Mouse (Mus musculus): ENCODE data around the gene Snrpe. TPM values are rescaled to one million over a fixed set of nuclear protein-coding genes. Genes with fewer than 3 reads are reported as not detected.

Gene Snrpe
- 517 and 773 TPM in 2 replicates for polyA plus RNA-seq (2015; fragmentation: Nextera tagmentation; extraction: Ambion mirVana)

DNA sequence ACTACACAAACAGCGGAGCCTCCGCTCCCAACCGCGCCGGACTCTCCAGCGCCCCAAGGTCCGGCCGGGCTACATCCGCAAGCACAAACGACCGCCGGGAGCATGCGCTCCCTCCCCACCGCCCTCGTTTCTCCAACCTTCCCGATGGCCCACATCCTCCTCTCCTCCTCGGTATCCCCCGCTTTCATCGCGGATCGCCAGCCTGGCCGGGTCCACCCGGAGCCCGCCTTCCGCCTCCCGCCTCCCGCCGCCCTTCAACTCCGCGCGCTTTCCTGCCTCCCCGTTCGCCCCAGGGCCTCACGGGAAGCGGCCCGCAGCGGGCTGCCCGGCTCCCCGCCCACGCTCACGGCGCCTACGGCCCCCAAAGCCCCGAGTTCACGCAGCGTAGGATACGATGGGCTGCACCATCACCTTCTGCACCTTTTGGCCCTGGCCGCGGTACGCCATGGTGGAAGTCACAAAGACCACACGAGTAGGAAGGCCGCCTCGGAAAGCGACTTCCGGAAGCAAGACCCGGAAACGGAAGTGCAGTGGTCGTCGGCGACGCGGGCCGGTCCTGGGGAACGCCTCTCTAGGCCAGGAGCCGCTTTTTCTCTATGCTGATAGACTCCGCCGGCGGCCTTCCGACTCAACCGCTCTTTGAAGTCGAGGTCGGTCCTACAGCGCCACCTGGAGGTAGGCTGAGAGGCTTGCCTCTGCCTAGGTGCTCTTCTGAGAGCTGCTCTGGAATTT is at the start of gene Snrpe:
TSS of gene Snrpe (minus strand) at position 521 of the 732 bp plus-strand sequence.

Other genes with a start within 250 kb of the Snrpe start
- 6.1 and 10.6 TPM in 2 replicates for gene Etnk2, start 246.7 kb downstream of the Snrpe start, polyA plus RNA-seq (2015; fragmentation: Nextera tagmentation; extraction: Ambion mirVana)
- gene Sox13, start 185.9 kb downstream of the Snrpe start, polyA plus RNA-seq (2015; fragmentation: Nextera tagmentation; extraction: Ambion mirVana) = 3.3 and 4.8 TPM in 2 replicates
- gene Zbed6, start 50.6 kb upstream of the Snrpe start, polyA plus RNA-seq (2015; fragmentation: Nextera tagmentation; extraction: Ambion mirVana) = not detected in 2 replicates
- 2.2 and 2.3 TPM in 2 replicates for gene Gm38394, start 51.0 kb upstream of the Snrpe start, polyA plus RNA-seq (2015; fragmentation: Nextera tagmentation; extraction: Ambion mirVana)
- gene Lax1, start 79.8 kb upstream of the Snrpe start, polyA plus RNA-seq (2015; fragmentation: Nextera tagmentation; extraction: Ambion mirVana) = 0.22 TPM in 2 replicates
- 6.7 and 7.3 TPM in 2 replicates for gene Atp2b4, start 190.8 kb upstream of the Snrpe start, polyA plus RNA-seq (2015; fragmentation: Nextera tagmentation; extraction: Ambion mirVana)